Mouse (Mus musculus): ENCODE results near the gene Resp18. TPM values are rescaled to one million over a fixed set of nuclear protein-coding genes. Genes with fewer than 3 reads are reported as not detected.

Gene Resp18
- polyA plus RNA-seq, 1 experiment from 2014 or later, result not detected

DNA sequence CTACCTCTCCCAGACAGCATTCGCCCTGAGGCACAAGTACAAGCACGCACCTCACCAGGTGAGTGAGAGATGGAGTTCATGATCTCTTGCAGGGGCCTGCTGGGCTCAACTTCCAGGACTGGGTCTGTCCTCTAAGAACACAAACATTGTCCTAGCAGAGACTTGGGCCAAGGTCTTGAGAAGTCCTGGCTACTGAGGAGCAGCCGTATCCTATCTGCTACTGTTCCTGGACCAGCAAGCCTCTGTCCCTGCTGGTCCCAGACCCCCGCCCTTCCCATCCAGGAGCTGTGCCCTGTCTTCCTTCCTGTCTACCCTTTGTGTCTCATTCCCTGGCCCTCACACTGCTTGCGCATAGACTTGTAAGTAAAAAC, 15.1 kb upstream of the Resp18 start:
- H3K36me3 ChIP-seq (replicated peaks; ENCODE audit: insufficient read depth, low read length), result no peaks in the 10 kb centered on the region
- H3K27me3 ChIP-seq (ENCODE audit: insufficient read depth, low read length), result no peaks in the 10 kb centered on the region
- DNase-seq (no peak), ATAC-seq (no peak)
- no peak overlapping the region for H3K4me2 ChIP-seq (ENCODE audit: low read depth, low read length)
- H3K27ac ChIP-seq (ENCODE audit: low read depth), result no peak overlapping the region
- 71% methylated on average over 5 of the region's 5 CpGs for WGBS (ENCODE audit: insufficient replicate concordance)
- H3K4me1 ChIP-seq (ENCODE audit: insufficient read depth), result no peaks in the 10 kb centered on the region
- no peak overlapping the region for H3K4me3 ChIP-seq (ENCODE audit: low read depth, low read length)
- H3K9ac ChIP-seq (replicated peaks), result no peak overlapping the region
- TF ChIP-seq CTCF (IDR thresholded peaks at IDR 0.05; ENCODE audit: low read depth), result no peak
- no peak for TF ChIP-seq EP300 (IDR thresholded peaks at IDR 0.05; ENCODE audit: low read depth)
- H3K9me3 ChIP-seq (ENCODE audit: low read length), result no peaks in the 10 kb centered on the region

DNA sequence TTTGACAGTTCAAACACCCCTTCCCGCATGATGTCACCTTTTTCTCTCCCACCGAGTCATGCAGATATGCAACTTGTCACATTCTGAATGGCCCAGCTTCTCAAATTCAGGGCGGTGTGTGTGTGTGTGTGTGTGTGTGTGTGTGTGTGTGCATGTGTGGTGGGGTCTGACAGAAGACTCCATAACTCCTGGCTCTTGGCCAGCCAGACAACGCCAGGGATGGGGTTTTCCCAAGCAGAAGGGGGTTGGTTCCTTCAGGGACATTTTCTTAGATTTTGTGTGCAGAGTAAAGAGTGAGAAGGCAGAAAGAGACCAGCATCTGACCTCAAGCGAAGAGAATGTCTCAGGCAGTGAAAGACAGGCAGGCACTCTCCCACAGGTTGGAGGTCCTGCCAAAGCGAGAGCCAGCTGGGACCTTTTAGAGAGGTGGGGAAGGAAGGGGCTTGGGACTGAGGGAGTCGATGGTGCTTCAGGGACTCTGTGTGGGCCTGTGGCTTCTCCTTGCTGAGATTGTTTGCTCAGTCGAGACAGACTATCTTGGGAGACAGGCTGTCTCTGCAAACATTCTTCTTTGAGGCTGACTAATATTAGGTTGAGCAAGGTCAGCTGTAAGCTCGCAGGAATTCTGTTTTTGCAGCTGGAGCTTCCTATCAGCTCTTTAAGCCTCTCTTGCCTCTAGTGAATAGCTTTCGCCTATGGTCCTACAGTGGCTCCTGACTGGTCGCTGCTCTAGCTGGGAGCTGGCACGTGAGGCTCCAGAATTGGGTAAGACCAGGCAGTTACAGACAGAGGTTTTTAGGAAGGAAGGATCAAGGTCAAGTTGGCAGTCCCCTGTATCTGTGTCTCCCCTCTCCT, 14.5 kb upstream of the Resp18 start:
- Histone ChIP-seq H3K9me3 (ENCODE audit: low read length) (no peaks in the 10 kb centered on the region), H3K36me3 (replicated peaks; ENCODE audit: insufficient read depth, low read length) (no peaks in the 10 kb centered on the region), H3K27ac (ENCODE audit: low read depth) (no peak overlapping the region), H3K9ac (replicated peaks) (no peak overlapping the region), H3K27me3 (ENCODE audit: insufficient read depth, low read length) (no peaks in the 10 kb centered on the region), H3K4me1 (ENCODE audit: insufficient read depth) (no peaks in the 10 kb centered on the region), H3K4me2 (ENCODE audit: low read depth, low read length) (no peak overlapping the region), H3K4me3 (ENCODE audit: low read depth, low read length) (no peak overlapping the region)
- DNase-seq (no peak), ATAC-seq (no peak)
- WGBS (ENCODE audit: insufficient replicate concordance), result 43% methylated on average over 12 of the region's 12 CpGs
- TF ChIP-seq EP300 (IDR thresholded peaks at IDR 0.05; ENCODE audit: low read depth) (no peak), CTCF (IDR thresholded peaks at IDR 0.05; ENCODE audit: low read depth) (no peak)

DNA sequence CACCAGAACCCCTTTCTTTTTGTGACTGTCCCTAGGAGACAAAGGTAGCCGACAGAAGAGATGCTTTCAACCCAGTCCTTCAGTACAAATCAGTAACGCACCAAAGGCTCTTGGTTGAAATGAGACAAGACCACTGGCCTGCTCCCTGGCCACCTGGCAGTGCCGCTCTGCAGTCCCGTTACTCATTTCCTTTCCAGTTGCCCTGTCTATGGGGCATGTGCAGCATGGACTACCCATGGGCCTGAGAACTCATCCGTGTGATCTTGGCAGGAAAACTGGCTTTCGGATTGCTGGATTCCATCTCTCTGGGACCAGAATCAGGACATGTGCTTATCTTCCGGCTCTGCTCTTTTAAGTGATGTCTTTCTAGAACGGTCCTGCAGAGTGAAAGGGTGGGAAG, 13.1 kb upstream of the Resp18 start:
- no peak for DNase-seq
- 81% methylated on average over 8 of the region's 8 CpGs for WGBS (ENCODE audit: insufficient replicate concordance)
- H3K4me1 ChIP-seq (ENCODE audit: insufficient read depth), result no peaks in the 10 kb centered on the region
- H3K9me3 ChIP-seq (ENCODE audit: low read length), result no peaks in the 10 kb centered on the region
- H3K9ac ChIP-seq (replicated peaks), result no peak overlapping the region
- no peak overlapping the region for H3K4me3 ChIP-seq (ENCODE audit: low read depth, low read length)
- TF ChIP-seq EP300 (IDR thresholded peaks at IDR 0.05; ENCODE audit: low read depth) (no peak), CTCF (IDR thresholded peaks at IDR 0.05; ENCODE audit: low read depth) (no peak)
- H3K27me3 ChIP-seq (ENCODE audit: insufficient read depth, low read length), result no peaks in the 10 kb centered on the region
- no peak overlapping the region for H3K27ac ChIP-seq (ENCODE audit: low read depth)
- H3K4me2 ChIP-seq (ENCODE audit: low read depth, low read length), result no peak overlapping the region
- no peak for ATAC-seq
- no peaks in the 10 kb centered on the region for H3K36me3 ChIP-seq (replicated peaks; ENCODE audit: insufficient read depth, low read length)

DNA sequence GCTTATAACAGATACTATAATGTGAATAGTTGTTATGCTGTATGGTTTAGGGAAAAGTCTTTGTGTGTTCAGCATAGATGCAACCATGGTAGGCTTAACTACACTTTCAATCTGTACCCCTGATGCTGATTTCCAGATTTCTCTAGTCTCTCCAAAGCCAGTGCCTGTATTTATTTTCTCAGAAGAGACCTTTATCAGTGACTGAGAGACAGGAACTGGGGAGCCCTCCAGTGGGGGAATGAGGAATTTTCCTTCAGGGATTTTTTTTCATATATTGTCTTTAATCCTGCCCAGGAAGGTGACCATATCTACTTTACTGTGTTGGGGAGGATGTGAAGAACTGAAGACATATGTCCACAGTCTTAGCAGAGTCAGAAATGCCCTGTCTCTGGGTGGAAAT, 12.4 kb upstream of the Resp18 start:
- Histone ChIP-seq H3K27ac (ENCODE audit: low read depth) (no peak overlapping the region), H3K4me1 (ENCODE audit: insufficient read depth) (no peaks in the 10 kb centered on the region), H3K9me3 (ENCODE audit: low read length) (no peaks in the 10 kb centered on the region), H3K9ac (replicated peaks) (no peak overlapping the region), H3K27me3 (ENCODE audit: insufficient read depth, low read length) (no peaks in the 10 kb centered on the region), H3K4me3 (ENCODE audit: low read depth, low read length) (no peak overlapping the region), H3K36me3 (replicated peaks; ENCODE audit: insufficient read depth, low read length) (no peaks in the 10 kb centered on the region), H3K4me2 (ENCODE audit: low read depth, low read length) (no peak overlapping the region)
- TF ChIP-seq CTCF (IDR thresholded peaks at IDR 0.05; ENCODE audit: low read depth), result peak; percentile 42; the same call in 1 of the 2 replicates
- no peak for TF ChIP-seq EP300 (IDR thresholded peaks at IDR 0.05; ENCODE audit: low read depth)
- DNase-seq (no peak), ATAC-seq (no peak)

DNA sequence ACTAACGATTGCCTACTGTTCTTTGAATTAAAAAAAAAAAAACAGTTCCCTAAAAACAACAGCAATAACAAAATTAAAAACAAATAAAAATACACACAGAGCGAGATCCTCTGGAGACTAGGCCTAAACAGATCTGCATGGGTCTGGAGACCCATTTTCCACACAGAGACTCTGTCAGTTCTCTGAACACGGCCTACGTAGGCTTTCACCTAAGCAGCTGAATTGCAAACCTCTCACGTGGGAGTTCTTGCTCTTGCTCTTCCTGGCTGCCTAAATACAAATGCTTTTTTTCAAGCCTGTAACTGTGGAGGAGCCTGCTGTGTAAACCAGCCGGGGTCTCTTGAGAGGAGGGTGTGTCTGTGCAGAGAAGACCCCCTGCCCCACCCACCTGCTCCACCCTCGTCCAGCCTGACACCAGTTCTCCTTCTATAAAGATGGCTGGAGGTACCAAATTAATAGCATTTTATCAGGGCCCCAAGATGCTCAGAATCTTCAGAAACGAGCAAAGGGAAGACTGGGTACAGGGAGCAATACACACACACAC, 11.7 kb upstream of the Resp18 start:
- Histone ChIP-seq H3K4me1 (ENCODE audit: insufficient read depth) (no peaks in the 10 kb centered on the region), H3K27ac (ENCODE audit: low read depth) (no peak overlapping the region), H3K9ac (replicated peaks) (no peak overlapping the region), H3K4me2 (ENCODE audit: low read depth, low read length) (no peak overlapping the region), H3K36me3 (replicated peaks; ENCODE audit: insufficient read depth, low read length) (no peaks in the 10 kb centered on the region), H3K9me3 (ENCODE audit: low read length) (no peaks in the 10 kb centered on the region), H3K27me3 (ENCODE audit: insufficient read depth, low read length) (no peaks in the 10 kb centered on the region), H3K4me3 (ENCODE audit: low read depth, low read length) (no peak overlapping the region)
- DNase-seq (no peak), ATAC-seq (no peak)
- 63% methylated on average over 8 of the region's 8 CpGs for WGBS (ENCODE audit: insufficient replicate concordance)
- TF ChIP-seq EP300 (IDR thresholded peaks at IDR 0.05; ENCODE audit: low read depth), result no peak

DNA sequence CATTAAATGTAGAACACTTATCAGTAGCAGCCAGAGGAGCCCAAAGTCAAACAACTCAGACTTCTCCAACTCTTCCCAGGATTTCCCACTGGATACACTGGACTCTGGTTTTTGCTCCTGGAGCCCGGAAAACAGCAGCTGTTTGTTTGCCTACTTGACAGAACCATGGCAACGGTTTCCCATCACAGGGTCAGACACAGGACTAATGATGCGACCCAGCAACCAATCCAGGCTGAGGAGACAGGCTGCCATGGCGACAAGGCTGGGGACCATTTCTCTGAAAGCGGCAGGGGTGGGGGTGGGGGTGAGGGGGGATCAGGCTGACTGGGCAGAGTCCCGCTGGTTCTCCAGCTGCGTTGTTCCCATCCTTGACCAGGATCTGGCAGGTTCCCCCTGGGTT, 11.2 kb upstream of the Resp18 start:
- Histone ChIP-seq H3K36me3 (replicated peaks; ENCODE audit: insufficient read depth, low read length) (no peaks in the 10 kb centered on the region), H3K27me3 (ENCODE audit: insufficient read depth, low read length) (no peaks in the 10 kb centered on the region), H3K9me3 (ENCODE audit: low read length) (no peaks in the 10 kb centered on the region), H3K9ac (replicated peaks) (no peak overlapping the region), H3K4me3 (ENCODE audit: low read depth, low read length) (no peak overlapping the region), H3K4me1 (ENCODE audit: insufficient read depth) (no peaks in the 10 kb centered on the region), H3K27ac (ENCODE audit: low read depth) (no peak overlapping the region), H3K4me2 (ENCODE audit: low read depth, low read length) (no peak overlapping the region)
- ATAC-seq (peak; percentile 71), DNase-seq (peak; percentile 22)
- WGBS (ENCODE audit: insufficient replicate concordance), result 32% methylated on average over 7 of the region's 7 CpGs
- TF ChIP-seq CTCF (IDR thresholded peaks at IDR 0.05; ENCODE audit: low read depth), result no peak
- no peak for TF ChIP-seq EP300 (IDR thresholded peaks at IDR 0.05; ENCODE audit: low read depth)

Data from liver, postnatal 0 days (tissue).